Mouse (Mus musculus) cerebellum, adult 2 months (tissue): ENCODE results near the gene Pdzd2.

Experiments
- CTCF ChIP-seq: fragments of 200-500 bp; IDR thresholded peaks from 2 replicates; pipeline ENCODE4 v1.5.1; 2011; ENCODE audit warnings: low read depth, mild to moderate bottlenecking, control low read depth, low read length, moderate library complexity, borderline replicate concordance; ENCODE audit not compliant: insufficient read depth
- POLR2A ChIP-seq: fragments of 200-500 bp; IDR thresholded peaks from 2 replicates; pipeline ENCODE4 v1.6.1; 2011; ENCODE audit warnings: low read length, control low read depth, borderline replicate concordance; ENCODE audit not compliant: insufficient read depth

DNA sequence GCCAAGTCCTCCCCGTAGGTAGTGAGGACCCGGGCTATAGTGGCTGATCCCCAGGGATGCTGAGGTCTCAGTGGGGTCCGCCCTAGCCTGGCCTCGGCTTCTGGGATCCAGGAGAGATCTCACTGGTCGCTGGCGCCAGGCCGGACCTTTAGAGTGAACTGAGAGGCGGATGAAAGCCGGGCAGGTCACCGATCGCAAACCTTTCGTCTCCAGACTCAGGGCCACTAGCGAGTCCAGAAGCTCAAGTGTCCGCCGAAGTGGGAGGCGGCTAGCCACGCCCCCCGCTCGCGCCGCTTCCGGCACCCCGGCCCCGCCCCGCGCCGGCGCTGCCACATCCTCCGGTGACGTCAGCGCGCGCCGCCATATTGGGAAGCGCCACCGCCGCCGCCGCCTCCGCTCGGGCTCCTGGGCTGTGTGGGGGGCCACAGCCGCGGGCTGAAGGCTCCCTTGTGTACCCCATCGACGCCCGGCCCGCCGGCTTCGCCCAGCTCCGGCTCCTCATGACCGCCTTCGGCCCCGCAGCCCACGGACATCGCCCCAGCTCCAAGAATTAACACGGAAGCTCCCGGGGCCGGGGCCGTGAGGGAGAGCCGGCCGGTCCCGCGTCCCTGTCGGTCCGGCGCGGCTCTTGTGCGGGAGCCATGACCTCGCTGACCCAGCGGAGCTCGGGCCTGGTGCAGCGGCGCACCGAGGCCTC, 418.5 kb downstream of the Pdzd2 start, which contains the start of gene Golph3:
- peak; percentile 55; the same call in 1 of the 2 replicates for TF ChIP-seq POLR2A
- no peak for TF ChIP-seq CTCF
